Mouse (Mus musculus): Measurements from ENCODE around the gene Rpl6. TPM values are rescaled to one million over a fixed set of nuclear protein-coding genes. Genes with fewer than 3 reads are reported as not detected.
"Not testable (repeated sequence)": the region's sequence is repeated elsewhere in the genome, so short reads cannot be mapped to it uniquely, and the experiment has no call there.

Rpl6 gene
- total RNA-seq, 2 experiments from 2014 or later, result 499 to 506 TPM

GRCm38 (mm10) chr5:121217313-121217634 lies 13.0 kb downstream of the Rpl6 start:
- no peak for DNase-seq (ENCODE audit: extremely low spot score in 1 of 2, low spot score in 2 of 2)
- intact Hi-C loops (cut with DNase I), result loop anchor here (5.0 kb wide), 1 partner anchor 50 kb away; no protein-coding TSS in a partner anchor

DNA sequence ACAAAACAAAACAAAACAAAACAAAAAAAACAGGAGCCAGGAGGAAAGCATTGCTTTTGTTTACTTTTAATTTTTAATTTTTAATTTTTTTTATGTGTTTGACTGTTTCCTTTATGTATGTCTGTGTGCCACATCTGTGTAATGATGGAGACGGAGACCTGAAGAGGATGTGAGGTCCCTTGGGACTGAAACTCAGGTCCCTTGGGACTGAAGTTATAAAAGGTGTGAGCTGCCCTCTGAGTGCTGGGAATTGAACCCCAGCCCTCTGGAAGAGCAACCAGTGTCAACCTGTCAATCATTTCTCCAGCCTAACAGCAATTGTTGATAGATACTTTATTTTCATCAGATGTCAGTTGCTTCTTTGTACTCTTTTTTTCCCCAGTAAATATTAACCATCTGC lies 14.9 kb downstream of the Rpl6 start:
- no peak for DNase-seq (ENCODE audit: extremely low spot score in 1 of 2, low spot score in 2 of 2)
- intact Hi-C loops (cut with DNase I), result loop anchor here (5.0 kb wide), 1 partner anchor 48 kb away; no protein-coding TSS in a partner anchor

- intact Hi-C loops (cut with DNase I), result loop anchor here (5.0 kb wide), 2 partner anchors 47 to 167 kb away; partner anchors contain the start of gene Trafd1
- DNase-seq (ENCODE audit: extremely low spot score in 1 of 2, low spot score in 2 of 2), result peak; percentile 94 to 98
These were observed 15.9 kb downstream of the Rpl6 start, which contains the start of gene Hectd4 for GRCm38 (mm10) chr5:121219980-121220731. Hectd4 (plus strand) TSS chr5:121220219.

DNA sequence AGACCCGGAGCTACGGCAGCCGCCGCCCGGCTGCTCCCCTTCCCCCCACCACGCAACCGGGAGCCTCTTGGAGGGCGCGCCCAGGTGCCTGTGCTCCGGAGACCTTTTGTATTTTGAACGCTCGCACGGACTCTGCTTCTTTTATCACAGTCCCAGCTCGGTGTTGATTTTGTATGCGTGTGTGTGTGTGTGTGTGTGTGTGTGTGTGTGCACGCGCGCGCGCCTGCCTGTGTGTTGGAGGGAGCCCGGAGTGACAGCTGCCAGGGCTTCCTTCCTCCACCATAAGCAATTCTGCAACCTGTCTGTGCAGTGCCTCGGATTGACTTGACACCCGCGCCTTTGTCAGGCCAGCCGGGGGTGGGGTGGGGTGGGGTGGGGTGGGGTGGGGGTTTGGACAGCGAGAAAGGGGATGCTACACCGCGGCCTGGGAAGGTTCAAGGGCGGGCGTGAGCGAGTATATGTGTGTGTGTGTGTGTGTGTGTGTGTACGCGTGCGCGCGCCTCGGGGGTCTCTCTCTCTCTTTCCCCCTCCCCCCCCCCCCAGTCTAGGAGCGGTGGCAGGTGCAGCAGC lies 16.5 kb downstream of the Rpl6 start:
- intact Hi-C loops (cut with DNase I), result loop anchor here (5.0 kb wide), 1 partner anchor 166 kb away; the partner anchor contains the start of gene Trafd1
- peak in 1 of 2 experiments; percentile 62 for DNase-seq (ENCODE audit: extremely low spot score in 1 of 2, low spot score in 2 of 2)

GRCm38 (mm10) chr5:121221328-121221850 lies 17.1 kb downstream of the Rpl6 start:
- intact Hi-C loops (cut with DNase I), result loop anchor here (5.0 kb wide), 1 partner anchor 166 kb away; the partner anchor contains the start of gene Trafd1
- no peak for DNase-seq (ENCODE audit: extremely low spot score in 1 of 2, low spot score in 2 of 2)

DNA sequence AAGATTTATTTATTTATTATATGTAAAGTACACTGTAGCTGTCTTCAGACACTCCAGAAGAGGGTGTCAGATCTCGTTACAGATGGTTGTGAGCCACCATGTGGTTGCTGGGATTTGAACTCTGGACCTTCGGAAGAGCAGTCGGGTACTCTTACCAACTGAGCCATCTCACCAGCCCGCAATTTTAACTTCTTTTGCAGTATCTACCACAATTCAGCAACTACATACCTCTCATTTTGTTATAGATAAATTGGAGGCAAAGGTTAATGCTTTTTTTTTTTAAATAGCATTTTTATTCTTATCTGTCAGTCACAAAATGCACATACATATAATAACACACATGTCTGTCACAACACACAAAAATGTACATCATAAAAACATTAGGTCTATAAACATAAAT lies 19.7 kb downstream of the Rpl6 start:
- DNase-seq (ENCODE audit: extremely low spot score in 1 of 2, low spot score in 2 of 2), result not testable (repeated sequence)
- intact Hi-C loops (cut with DNase I), result loop anchor here (5.0 kb wide), 1 partner anchor 163 kb away; the partner anchor contains the start of gene Trafd1

GRCm38 (mm10) chr5:121224856-121225255 lies 20.6 kb downstream of the Rpl6 start:
- intact Hi-C loops (cut with DNase I), result loop anchor here (5.0 kb wide), 1 partner anchor 162 kb away; the partner anchor contains the start of gene Trafd1
- DNase-seq (ENCODE audit: extremely low spot score in 1 of 2, low spot score in 2 of 2), result no peak

- intact Hi-C loops (cut with DNase I), result no loop called here
- DNase-seq (ENCODE audit: extremely low spot score in 1 of 2, low spot score in 2 of 2), result no peak
These were observed 21.6 kb downstream of the Rpl6 start for GRCm38 (mm10) chr5:121225854-121226253.

DNA sequence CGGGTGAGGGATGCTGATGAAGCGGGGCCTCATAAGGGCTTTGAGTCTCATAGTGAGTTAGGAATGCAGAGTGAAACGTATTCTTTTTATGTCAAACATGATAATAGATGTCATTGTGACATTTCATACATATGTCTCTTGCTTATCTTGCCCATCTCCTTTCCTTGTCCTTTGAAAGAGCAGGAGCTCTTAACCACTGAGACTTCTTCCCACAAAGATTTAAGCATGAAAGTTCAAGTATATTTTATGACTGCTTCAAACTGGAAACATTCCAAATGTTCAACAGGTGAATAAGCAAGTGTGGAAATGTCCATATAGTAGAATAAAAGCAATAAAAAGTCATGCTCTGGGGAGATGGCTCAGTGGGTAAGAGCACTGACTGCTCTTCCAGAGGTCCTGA lies 22.1 kb downstream of the Rpl6 start:
- DNase-seq (ENCODE audit: extremely low spot score in 1 of 2, low spot score in 2 of 2), result no peak
- intact Hi-C loops (cut with DNase I), result no loop called here

DNA sequence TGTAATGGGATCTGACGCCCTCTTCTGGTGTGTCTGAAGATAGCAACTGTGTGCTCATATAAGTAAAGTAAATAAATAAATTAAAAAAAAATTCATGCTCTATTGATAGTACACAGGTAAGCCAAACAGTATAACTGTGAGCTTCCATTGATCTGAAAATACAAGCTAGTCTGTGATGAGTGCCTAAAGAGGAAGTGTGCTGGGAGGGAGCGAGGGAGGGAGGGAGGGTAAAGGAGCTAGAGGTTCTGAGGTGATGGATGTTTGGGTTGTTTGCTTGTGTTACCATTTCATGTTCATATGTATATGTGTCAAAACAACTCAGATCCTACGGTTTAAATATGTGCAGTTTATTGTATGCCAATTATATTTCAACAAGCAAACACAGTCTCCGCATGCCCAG lies 22.6 kb downstream of the Rpl6 start:
- no peak for DNase-seq (ENCODE audit: extremely low spot score in 1 of 2, low spot score in 2 of 2)
- intact Hi-C loops (cut with DNase I), result no loop called here

- DNase-seq (ENCODE audit: extremely low spot score in 1 of 2, low spot score in 2 of 2); intact Hi-C loops (cut with DNase I): not testable (repeated sequence)
These were observed 23.0 kb downstream of the Rpl6 start for GRCm38 (mm10) chr5:121227330-121227729.

- DNase-seq (ENCODE audit: extremely low spot score in 1 of 2, low spot score in 2 of 2), result no peak
These were observed 24.9 kb downstream of the Rpl6 start for GRCm38 (mm10) chr5:121229182-121229581.

DNA sequence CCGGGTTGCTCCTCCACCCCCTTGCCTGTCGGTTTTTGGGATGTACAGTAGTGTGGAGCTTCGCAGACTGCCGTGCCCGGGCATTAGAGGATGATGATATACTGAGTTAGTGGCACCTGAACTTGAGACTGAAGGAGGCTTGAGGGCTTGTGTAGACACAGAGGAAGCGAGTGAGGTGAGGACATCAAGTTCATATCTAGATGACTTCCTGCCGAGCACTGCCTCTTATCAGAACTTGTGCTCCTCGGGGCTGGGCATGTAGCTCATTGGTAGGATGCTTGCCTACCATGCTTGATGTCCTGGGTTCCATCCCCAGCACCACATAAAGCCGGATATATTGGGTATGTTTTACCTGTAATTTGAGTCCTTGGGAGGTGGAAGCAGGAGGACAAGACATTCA lies 26.5 kb downstream of the Rpl6 start:
- no peak for DNase-seq (ENCODE audit: extremely low spot score in 1 of 2, low spot score in 2 of 2)
- intact Hi-C loops (cut with DNase I), result no loop called here

More at GRCm38 (mm10) chr5:121229182-121229581, 24.9 kb downstream of the Rpl6 start:
- intact Hi-C loops (cut with DNase I), result no loop called here

- no peak for DNase-seq (ENCODE audit: extremely low spot score in 1 of 2, low spot score in 2 of 2)
- intact Hi-C loops (cut with DNase I), result no loop called here
These were observed 28.5 kb downstream of the Rpl6 start for GRCm38 (mm10) chr5:121232789-121233188.

DNA sequence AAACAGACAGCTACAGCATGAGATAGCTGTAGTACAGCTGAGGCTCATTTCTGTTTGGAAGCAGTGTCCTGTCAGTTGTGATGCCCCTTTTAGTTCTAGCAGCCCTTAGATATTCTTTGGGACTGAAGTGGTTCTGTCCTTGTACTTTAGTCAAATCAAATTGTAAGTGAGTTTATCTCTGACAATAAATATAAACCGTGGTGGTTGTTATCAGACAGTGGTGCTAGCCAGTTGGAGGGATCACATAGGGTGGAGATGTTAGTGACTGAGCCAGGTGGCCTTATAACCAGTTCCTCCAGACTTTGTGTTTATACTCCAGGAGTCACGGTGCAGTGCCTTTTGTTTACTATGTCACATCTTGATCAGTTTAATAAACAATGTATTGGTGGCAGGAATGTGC lies 29.4 kb downstream of the Rpl6 start:
- no peak for DNase-seq (ENCODE audit: extremely low spot score in 1 of 2, low spot score in 2 of 2)
- intact Hi-C loops (cut with DNase I), result no loop called here

GRCm38 (mm10) chr5:121236171-121236570 lies 31.9 kb downstream of the Rpl6 start:
- intact Hi-C loops (cut with DNase I), result no loop called here
- peak in 1 of 2 experiments; percentile 54 for DNase-seq (ENCODE audit: extremely low spot score in 1 of 2, low spot score in 2 of 2)

- intact Hi-C loops (cut with DNase I), result no loop called here
- no peak for DNase-seq (ENCODE audit: extremely low spot score in 1 of 2, low spot score in 2 of 2)
These were observed 33.9 kb downstream of the Rpl6 start for GRCm38 (mm10) chr5:121238208-121238607.

- intact Hi-C loops (cut with DNase I), result no loop called here
- peak in 1 of 2 experiments; percentile 36 for DNase-seq (ENCODE audit: extremely low spot score in 1 of 2, low spot score in 2 of 2)
These were observed 35.6 kb downstream of the Rpl6 start for GRCm38 (mm10) chr5:121239846-121240245.

DNA sequence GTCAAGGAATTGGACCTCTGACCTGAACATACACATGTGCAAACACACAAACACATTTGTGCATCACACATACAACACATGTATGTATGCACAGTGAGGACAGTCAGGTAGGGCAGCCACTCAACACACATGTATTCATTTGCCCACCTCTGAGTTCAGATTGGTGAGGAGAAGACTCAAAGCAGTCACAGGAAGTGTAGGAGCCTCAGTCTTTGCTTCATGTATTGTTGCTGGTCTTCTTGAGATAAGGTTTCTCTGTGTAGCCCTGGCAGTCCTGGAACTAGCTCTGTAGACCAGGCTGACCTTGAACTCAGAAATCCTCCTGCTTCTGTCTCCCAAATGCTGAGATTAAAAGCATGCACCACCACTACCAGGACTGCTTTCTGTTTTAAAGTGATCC lies 36.9 kb downstream of the Rpl6 start:
- intact Hi-C loops (cut with DNase I), result no loop called here
- no peak for DNase-seq (ENCODE audit: extremely low spot score in 1 of 2, low spot score in 2 of 2)

GRCm38 (mm10) chr5:121242261-121242660 lies 38.0 kb downstream of the Rpl6 start:
- intact Hi-C loops (cut with DNase I), result no loop called here

More at GRCm38 (mm10) chr5:121242261-121242660, 38.0 kb downstream of the Rpl6 start:
- no peak for DNase-seq (ENCODE audit: extremely low spot score in 1 of 2, low spot score in 2 of 2)
